Comparison of ENCODE assay signal across 15 mouse cellular contexts in the genomic region with DNA sequence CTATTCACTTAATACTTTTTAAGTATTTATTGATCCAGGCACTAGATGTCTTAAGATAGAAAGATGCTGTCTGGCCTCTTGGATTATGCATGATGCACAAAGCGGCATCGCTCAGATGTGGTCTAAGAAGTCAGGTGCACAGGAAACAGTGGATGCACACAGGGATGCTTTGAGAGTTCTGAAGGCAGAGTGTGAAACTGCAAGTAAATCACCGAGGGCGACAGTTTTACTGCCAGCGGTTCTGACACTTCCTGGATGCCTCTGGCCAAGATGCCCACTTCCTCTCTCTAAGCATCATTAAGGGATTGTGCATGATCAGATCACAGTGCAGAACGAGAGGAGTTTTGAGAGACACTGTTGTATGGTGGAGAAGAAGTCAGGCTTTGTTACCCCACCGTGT. TPM values are rescaled to one million over a fixed set of nuclear protein-coding genes. Genes with fewer than 3 reads are reported as not detected.
DNase-seq lines count a peak whose midpoint lies in the region; ATAC-seq and TF ChIP-seq lines count a peak whose summit lies in the region.
"Had no signal": no experiment of that assay in that cellular context is flagged by ENCODE, and none has a peak within 500 bp of the region (broad histone marks: within the 10 kb centered on the region; RNA-seq: fewer than 3 reads in every experiment).

No protein-coding gene starts in this region.

- 9% methylated on average over 7 of the region's 7 CpGs for WGBS in spleen, adult 2 months
- 61% methylated on average over 7 of the region's 7 CpGs for WGBS in neural tube, embryonic 15.5 days

- H3K4me2 ChIP-seq in neural tube, embryonic 15.5 days = no peak overlapping the region
- H3K4me2 ChIP-seq: heart, embryonic 15.5 days; limb, embryonic 15.5 days had no signal

- peak; percentile 14 for DNase-seq in spleen, adult 2 months (ENCODE audit: low read depth in 1 of 2, low spot score in 2 of 2)
- DNase-seq in spleen, adult 18-20 months = no peak
- no peak for DNase-seq in layer of hippocampus, adult 18-20 months (ENCODE audit: low spot score in 2 of 2)
- no peak for DNase-seq in cerebellum, postnatal 25 days
- no peak for DNase-seq in layer of hippocampus, adult 9-11 months
- DNase-seq: adrenal gland, postnatal 25 days; forebrain, postnatal 0 days; gastrocnemius, postnatal 25 days; lung, postnatal 10 days; midbrain, embryonic 14.5 days had no signal

- no peak overlapping the region for H3K4me3 ChIP-seq in spleen, adult 2 months (ENCODE audit: extremely low read depth, insufficient read depth, insufficient read length)
- no peak overlapping the region for H3K4me3 ChIP-seq in neural tube, embryonic 15.5 days (replicated peaks)
- H3K4me3 ChIP-seq: heart, embryonic 15.5 days; limb, embryonic 15.5 days had no signal

- H3K9me3 ChIP-seq in neural tube, embryonic 15.5 days (replicated peaks) = no peaks in the 10 kb centered on the region
- H3K9me3 ChIP-seq: heart, embryonic 15.5 days; limb, embryonic 15.5 days had no signal

- peak; percentile 73 for ATAC-seq in granulocyte monocyte progenitor cell, adult 5-6 weeks (replicated peaks; ENCODE audit: poor library complexity, severe bottlenecking)
- ATAC-seq in neural tube, embryonic 15.5 days (ENCODE audit: low FRiP score) = peak; percentile 70
- ATAC-seq: forebrain, postnatal 0 days; hindbrain, embryonic 16.5 days had no signal

- TF ChIP-seq CTCF in spleen, adult 2 months (IDR thresholded peaks at IDR 0.05; ENCODE audit: extremely low read depth, insufficient read depth, insufficient read length, insufficient replicate concordance) = no peak

- H3K27me3 ChIP-seq in spleen, adult 2 months (ENCODE audit: control insufficient read depth, insufficient read depth, low read length) = no peaks in the 10 kb centered on the region
- H3K27me3 ChIP-seq in neural tube, embryonic 15.5 days (replicated peaks) = no peaks in the 10 kb centered on the region
- H3K27me3 ChIP-seq: heart, embryonic 15.5 days; limb, embryonic 15.5 days had no signal

- H3K36me3 ChIP-seq in spleen, adult 2 months (ENCODE audit: control insufficient read depth, insufficient read depth, low read length) = no peaks in the 10 kb centered on the region
- no peaks in the 10 kb centered on the region for H3K36me3 ChIP-seq in neural tube, embryonic 15.5 days
- H3K36me3 ChIP-seq: heart, embryonic 15.5 days; limb, embryonic 15.5 days had no signal

- no peak overlapping the region for H3K9ac ChIP-seq in neural tube, embryonic 15.5 days (replicated peaks)
- H3K9ac ChIP-seq: forebrain, postnatal 0 days; heart, embryonic 15.5 days; limb, embryonic 15.5 days had no signal

- H3K4me1 ChIP-seq in spleen, adult 2 months (ENCODE audit: control insufficient read depth, insufficient read depth, insufficient read length) = 0 out of 2 replicates have a peak, but pooled peaks cover 2% of the 10 kb centered on the region
- peaks cover under 1% of the 10 kb centered on the region; the same call in 1 of the 2 replicates for H3K4me1 ChIP-seq in neural tube, embryonic 15.5 days
- H3K4me1 ChIP-seq: limb, embryonic 15.5 days had no signal

- H3K27ac ChIP-seq in spleen, adult 2 months (ENCODE audit: insufficient read depth, low read length) = 0 out of 2 replicates have a peak overlapping the region, but pooled peaks have one; percentile 18
- no peak overlapping the region for H3K27ac ChIP-seq in neural tube, embryonic 15.5 days (replicated peaks)
- H3K27ac ChIP-seq: heart, embryonic 15.5 days; limb, embryonic 15.5 days had no signal

- no peak for TF ChIP-seq POLR2A in spleen, adult 2 months (IDR thresholded peaks at IDR 0.05; ENCODE audit: low read depth, low read length)

RNA-seq across cellular contexts. Expression of gene Spata13, which starts 32.5 kb away (rescaled TPM):
- polyA plus RNA-seq in spleen, adult 2 months (2012; rRNA removed) = 23.5 and 29.8 TPM in 2 replicates
- 21.4 and 24.0 TPM in 2 replicates for total RNA-seq in granulocyte monocyte progenitor cell, adult 5-6 weeks (2014; fragmentation: Nextera tagmentation)
- total RNA-seq in granulocyte monocyte progenitor cell, adult 5-6 weeks (2017) = 37.4 and 39.3 TPM in 2 replicates
- polyA plus RNA-seq in neural tube, embryonic 15.5 days (2015; fragmentation: Nextera tagmentation; extraction: Ambion mirVana) = 22.7 and 22.9 TPM in 2 replicates
- total RNA-seq in layer of hippocampus, adult 18-20 months (2021) = 10 to 100 TPM; 23.6 to 28.3 TPM

Comparison
In these comparisons a context has a peak if more than half of its experiments do, and no peak if none do; other contexts are left out.
1. DNase-seq: peak in spleen, adult 2 months (2 of 2); none in spleen, adult 18-20 months (0 of 2), layer of hippocampus, adult 18-20 months (0 of 2), cerebellum, postnatal 25 days (0 of 2) and layer of hippocampus, adult 9-11 months (single experiment).